Mouse (Mus musculus): ENCODE measurements around the gene Cldn9. TPM values are rescaled to one million over a fixed set of nuclear protein-coding genes. Genes with fewer than 3 reads are reported as not detected.
A peak's percentile ranks its signal among the peaks of the same experiment; 100 is the strongest.

The Cldn9 gene
- not detected for total RNA-seq (2021)

- DNase-seq, result no peak
- intact Hi-C loops (cut with DNase I), result no loop called here
Measured at GRCm38 (mm10) chr17:23683856-23684672, at the start of gene Cldn9. Gene Cldn9 (minus strand): TSS chr17:23684026.

- intact Hi-C loops (cut with DNase I), result no loop called here
- no peak for DNase-seq
Measured at GRCm38 (mm10) chr17:23730441-23730840, 46.6 kb upstream of the Cldn9 start.

GRCm38 (mm10) chr17:23726758-23727142, 42.9 kb upstream of the Cldn9 start:
- peak; percentile 75 to 81 for DNase-seq
- intact Hi-C loops (cut with DNase I), result loop anchor here (1.0 kb wide), 1 partner anchor 14 kb away; the partner anchor contains the start of gene Paqr4

- DNase-seq, result peak; percentile 96 to 97
- intact Hi-C loops (cut with DNase I), result loop anchor here (1.0 kb wide), 1 partner anchor 14 kb away; the partner anchor contains the start of gene Paqr4
Measured at GRCm38 (mm10) chr17:23725999-23726757, 42.4 kb upstream of the Cldn9 start, which contains the start of gene Pkmyt1. Gene Pkmyt1 (plus strand): TSS chr17:23726336.

- DNase-seq, result no peak
- intact Hi-C loops (cut with DNase I), result no loop called here
Measured at GRCm38 (mm10) chr17:23725477-23725876, 41.7 kb upstream of the Cldn9 start.

- intact Hi-C loops (cut with DNase I), result no loop called here
- DNase-seq, result no peak
Measured at GRCm38 (mm10) chr17:23722376-23723125, 38.7 kb upstream of the Cldn9 start, which contains the start of gene 1520401A03Rik. Gene 1520401A03Rik (minus strand): TSS chr17:23722783.

- intact Hi-C loops (cut with DNase I), result no loop called here
- no peak for DNase-seq
Measured at GRCm38 (mm10) chr17:23721886-23722285, 38.1 kb upstream of the Cldn9 start.

- DNase-seq, result no peak
- intact Hi-C loops (cut with DNase I), result no loop called here
Measured at GRCm38 (mm10) chr17:23719455-23719854, 35.6 kb upstream of the Cldn9 start.

- no peak for DNase-seq
- intact Hi-C loops (cut with DNase I), result no loop called here
Measured at GRCm38 (mm10) chr17:23717003-23717402, 33.2 kb upstream of the Cldn9 start.

GRCm38 (mm10) chr17:23706212-23706611, 22.4 kb upstream of the Cldn9 start:
- DNase-seq, result peak; percentile 63 to 79
- intact Hi-C loops (cut with DNase I), result loop anchor here (2.0 kb wide), 2 partner anchors 45 to 135 kb away; partner anchors contain the start of gene Bicdl2

- no peak for DNase-seq
- intact Hi-C loops (cut with DNase I), result loop anchor here (2.0 kb wide), 2 partner anchors 45 to 135 kb away; partner anchors contain the start of gene Bicdl2
Measured at GRCm38 (mm10) chr17:23705525-23706104, 21.8 kb upstream of the Cldn9 start.

- intact Hi-C loops (cut with DNase I), result no loop called here
- DNase-seq, result no peak
Measured at GRCm38 (mm10) chr17:23704741-23705140, 20.9 kb upstream of the Cldn9 start.

GRCm38 (mm10) chr17:23703301-23703700, 19.5 kb upstream of the Cldn9 start:
- intact Hi-C loops (cut with DNase I), result no loop called here
- no peak for DNase-seq

- DNase-seq, result peak; percentile 83 to 84
- intact Hi-C loops (cut with DNase I), result loop anchor here (1.0 kb wide), 1 partner anchor 23 kb away; the partner anchor contains the start of gene Tnfrsf12a
Measured at GRCm38 (mm10) chr17:23700079-23700478, 16.3 kb upstream of the Cldn9 start.

- intact Hi-C loops (cut with DNase I), result loop anchor here (1.0 kb wide), 1 partner anchor 22 kb away; the partner anchor contains the start of gene Tnfrsf12a
- DNase-seq, result peak; percentile 61 to 62
Measured at GRCm38 (mm10) chr17:23699131-23700077, 15.6 kb upstream of the Cldn9 start.

- intact Hi-C loops (cut with DNase I), result no loop called here
- DNase-seq, result no peak
Measured at GRCm38 (mm10) chr17:23695801-23696200, 12.0 kb upstream of the Cldn9 start.

- DNase-seq, result no peak
- intact Hi-C loops (cut with DNase I), result no loop called here
Measured at GRCm38 (mm10) chr17:23694491-23694890, 10.7 kb upstream of the Cldn9 start.

GRCm38 (mm10) chr17:23683226-23683625, 600 bp downstream of the Cldn9 start:
- intact Hi-C loops (cut with DNase I), result no loop called here
- DNase-seq, result no peak

- intact Hi-C loops (cut with DNase I), result no loop called here
- DNase-seq, result no peak
Measured at GRCm38 (mm10) chr17:23682530-23682929, 1.3 kb downstream of the Cldn9 start.
